Mouse (Mus musculus) adrenal gland, postnatal 14 days (tissue): Measurements from ENCODE around the gene Phlda1. TPM values are rescaled to one million over a fixed set of nuclear protein-coding genes. Genes with fewer than 3 reads are reported as not detected.

Experiments used
- DNase-seq: peaks from one replicate; pipeline ENCODE4 v3.0.0; 2021; ENCODE audit warnings: mixed read lengths
- total RNA-seq: library from RNA; stranded (reverse); gene quantifications from 2 replicates; pipeline ENCODE4 v1.2.3, GENCODE M21; 2021

Phlda1 gene
- total RNA-seq, 1 experiment from 2014 or later, result 76.7 TPM

DNA sequence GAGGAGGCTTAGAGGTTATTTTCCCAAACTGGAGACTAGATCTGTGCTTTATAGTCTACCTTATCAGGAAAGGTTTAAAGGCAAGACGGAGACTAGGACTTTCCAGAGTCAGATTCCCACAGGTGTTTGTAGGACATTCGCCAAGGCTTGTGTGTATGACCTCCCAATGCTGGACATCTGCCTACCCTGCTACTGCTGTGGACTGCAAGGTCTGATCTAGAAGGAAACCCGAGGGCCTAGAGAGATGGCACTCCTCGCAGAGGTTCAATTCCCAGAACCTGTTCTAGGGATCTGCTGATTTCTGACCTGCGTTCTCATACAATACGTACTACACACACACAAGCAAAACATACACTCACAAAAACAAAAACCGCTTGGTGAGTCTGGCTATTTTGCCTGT is 680 bp upstream of the Phlda1 start:
- peak; percentile 21 for DNase-seq

DNA sequence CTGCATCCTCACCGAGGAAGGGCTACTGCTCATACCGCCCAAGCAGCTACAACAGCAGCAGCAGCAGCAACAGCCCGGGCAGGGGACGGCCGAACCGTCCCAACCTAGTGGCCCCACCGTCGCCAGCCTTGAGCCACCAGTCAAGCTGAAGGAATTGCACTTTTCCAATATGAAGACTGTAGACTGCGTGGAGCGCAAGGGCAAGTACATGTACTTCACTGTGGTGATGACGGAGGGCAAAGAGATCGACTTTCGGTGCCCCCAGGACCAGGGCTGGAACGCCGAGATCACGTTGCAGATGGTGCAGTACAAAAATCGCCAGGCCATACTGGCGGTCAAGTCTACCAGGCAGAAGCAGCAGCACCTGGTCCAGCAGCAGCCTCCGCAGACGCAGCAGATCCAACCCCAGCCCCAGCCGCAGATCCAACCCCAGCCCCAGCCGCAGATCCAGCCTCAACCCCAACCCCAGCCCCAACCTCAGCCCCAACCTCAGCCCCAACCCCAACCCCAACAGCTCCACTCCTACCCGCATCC is 907 bp downstream of the Phlda1 start:
- peak; percentile 61 for DNase-seq

DNA sequence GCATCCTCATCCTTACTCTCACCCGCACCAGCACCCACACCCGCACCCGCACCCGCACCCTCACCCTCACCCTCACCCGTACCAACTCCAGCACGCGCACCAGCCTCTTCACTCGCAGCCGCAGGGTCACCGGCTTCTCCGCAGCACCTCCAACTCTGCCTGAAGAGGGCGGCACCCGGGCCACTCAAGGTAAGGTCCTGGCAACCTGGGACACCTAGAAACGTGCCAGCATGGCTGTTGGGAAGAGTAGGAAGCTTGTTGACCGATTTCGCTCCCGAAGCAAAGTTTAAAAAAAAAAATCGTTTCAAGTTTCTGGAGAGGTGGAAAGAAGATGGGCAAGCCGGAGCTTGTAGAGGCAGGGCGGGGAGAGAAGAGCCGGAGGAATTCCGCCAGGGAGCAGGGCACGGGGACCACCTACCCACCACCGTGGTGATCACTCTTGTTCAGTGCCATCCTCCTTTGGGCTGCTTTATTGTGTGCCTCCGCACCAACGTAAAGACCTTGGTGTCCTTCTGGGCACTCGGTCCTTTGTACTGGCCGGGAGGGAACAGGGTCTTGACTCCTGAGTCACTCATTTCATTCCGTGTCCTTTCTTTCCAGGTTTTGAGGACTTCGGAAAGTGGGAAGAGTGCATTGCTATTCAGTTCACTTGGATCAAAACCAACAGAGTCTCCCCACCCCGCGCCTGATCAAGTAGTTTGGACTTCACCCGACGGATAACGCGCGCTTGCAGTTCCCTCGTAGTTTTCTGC is 1.6 kb downstream of the Phlda1 start:
- peak; percentile 80 for DNase-seq

DNA sequence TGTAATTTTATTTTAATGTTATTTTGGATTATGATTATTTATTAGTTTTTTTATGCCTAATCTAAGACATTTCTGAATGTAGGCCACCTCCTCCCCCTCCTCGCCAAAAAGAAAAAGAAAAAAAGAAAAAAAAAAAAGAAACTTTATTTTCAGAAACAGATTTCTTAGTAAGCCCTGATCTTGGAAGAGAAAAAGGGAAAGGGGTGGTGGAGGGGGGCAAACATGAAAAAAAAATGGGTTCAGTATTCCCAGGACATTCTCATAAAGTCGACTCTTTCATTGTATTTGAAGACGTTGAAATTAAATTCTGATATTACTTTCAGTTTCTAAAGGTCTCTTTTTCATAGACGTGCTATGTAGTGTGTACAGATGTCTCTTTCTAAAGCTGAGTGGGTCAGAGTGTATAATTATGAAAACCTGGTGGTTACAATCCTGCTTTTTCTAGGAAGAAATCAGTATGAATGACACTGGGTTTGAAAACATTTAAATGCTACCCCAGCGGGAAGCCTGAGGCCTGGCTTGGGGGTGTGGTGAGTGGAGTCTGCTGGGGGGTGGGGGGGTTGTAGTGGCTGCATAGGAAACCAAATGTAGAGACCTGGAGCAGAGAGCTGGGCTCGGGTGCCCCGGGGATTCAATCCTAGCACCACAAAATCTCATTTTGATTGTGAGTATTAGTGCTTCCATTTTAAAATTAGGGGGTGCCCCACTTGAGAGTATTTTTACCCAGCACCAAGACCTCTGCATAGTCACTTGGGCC is 2.4 kb downstream of the Phlda1 start:
- peak; percentile 22 for DNase-seq

DNA sequence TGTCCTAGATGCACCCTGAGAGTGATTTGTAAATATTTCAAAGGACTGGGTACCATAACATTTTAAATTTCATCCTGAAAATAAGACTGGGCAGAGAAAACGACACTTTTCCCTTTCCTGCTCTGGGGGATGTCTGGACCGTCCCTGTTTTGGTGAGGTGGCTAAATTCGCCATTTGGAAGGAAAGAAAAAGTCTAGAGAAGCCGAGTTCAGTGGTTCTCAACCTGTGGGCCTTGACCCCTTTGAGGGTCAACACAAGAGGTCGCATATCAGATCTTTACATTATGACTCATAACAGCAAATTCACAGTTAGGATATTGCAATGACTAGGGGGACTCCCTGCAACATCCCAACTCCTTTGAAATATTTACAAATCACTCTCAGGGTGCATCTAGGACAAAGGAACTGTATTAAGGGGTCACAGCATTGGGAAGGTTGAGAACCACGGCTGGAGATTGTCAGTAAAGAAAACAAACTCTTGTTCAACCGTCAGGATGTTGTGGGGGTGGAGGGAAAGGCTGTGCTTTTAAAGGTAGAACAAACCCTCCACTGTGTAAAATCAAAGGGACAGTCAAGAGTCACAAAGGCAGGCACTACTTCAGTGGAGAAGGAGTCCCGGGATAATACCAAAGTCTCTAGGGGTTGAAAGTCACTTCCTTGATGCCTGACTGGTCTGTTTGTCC is 3.2 kb downstream of the Phlda1 start:
- DNase-seq, result no peak

- no peak for DNase-seq
Measured at GRCm38 (mm10) chr10:111509981-111510380, 3.9 kb downstream of the Phlda1 start.

DNA sequence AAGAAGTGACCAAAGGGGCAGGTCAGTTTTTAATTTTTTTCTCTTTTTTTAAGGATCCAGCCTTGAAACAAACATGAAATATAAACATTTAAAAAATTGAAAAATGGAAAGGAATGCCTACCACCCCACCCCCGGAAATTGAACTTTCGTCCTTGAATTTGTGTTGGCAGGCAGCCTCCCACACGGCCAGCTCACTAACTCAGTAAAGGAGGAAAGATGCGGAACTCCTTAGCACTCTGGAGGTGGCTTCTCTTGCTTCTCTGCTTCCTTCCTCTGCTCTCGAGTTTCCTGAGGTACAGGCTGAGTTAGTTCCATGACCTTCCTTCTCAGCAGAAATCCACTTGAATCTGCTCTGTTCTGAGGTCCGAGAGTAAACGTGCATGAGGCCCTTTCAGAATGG is 4.7 kb downstream of the Phlda1 start:
- DNase-seq, result peak; percentile 56

DNA sequence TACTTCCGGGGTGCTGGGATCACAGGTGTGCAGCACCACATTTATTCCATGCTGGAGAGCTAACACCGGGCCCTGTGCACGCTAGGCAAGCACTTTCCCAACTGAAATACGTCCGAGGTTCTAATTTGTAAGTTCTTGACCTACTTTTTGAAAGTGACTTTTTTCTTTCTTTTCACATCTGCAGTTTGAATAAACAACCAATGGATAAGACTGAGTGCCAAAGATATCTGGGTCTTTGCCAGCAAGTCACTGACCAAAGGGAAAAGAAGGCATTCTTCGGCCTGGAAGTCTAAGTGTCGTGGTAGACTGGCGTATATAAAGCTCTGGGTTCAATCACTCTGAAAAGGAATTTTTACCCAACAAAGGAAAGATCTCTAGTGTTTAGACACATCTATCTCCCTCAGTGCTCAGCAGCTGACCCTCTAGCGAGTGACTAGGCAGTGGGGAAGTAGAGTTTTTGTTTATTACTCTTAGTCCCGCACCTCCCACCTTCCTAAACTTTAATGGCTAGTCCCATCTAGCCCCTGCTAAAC is 6.0 kb downstream of the Phlda1 start:
- peak; percentile 56 for DNase-seq

- DNase-seq, result no peak
Measured at GRCm38 (mm10) chr10:111514282-111514885, 8.3 kb downstream of the Phlda1 start.

DNA sequence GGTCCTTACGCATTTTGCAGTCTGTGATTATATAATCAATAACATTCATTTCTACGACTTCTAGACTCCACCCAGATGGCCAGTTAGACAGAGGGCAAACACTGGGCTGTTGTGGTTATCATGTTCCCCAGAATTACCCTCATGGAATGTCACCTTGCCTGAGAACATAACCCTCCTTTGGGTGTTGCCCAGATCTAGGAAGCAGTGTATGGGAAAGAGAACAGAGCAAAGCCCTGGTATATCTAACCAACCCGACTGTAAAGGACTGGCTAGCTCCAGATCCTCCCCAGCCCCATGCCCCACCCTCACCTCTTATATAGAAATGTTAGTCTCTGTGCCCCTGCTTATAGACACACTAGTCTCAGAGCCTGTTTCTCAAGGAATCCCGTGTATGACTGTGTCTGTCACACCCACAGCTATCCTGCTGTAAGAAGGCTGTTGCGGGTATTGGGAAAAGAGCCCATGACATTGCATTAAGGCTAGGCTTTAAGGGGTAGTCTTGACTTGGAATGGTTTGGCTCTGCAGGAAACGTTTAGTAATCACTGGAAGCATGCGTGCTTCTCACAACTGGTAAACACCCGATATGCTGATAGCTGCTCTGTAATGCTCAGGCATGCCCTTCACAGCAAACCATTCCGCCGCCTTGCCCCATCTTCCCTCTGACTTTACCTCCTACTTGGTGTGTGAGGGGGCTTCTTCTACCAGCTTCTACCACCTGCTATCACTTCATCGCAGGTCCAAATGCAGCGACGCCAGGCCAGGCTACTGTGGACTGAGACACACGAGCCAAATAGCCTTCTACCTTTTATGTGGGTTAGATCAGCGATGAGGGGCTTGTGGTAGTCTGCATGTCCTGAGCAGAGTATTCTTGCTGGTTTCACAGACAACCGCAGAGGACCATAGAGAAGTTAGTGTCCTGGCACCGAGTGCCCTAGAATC is 9.3 kb downstream of the Phlda1 start:
- no peak for DNase-seq

- DNase-seq, result peak; percentile 80
Measured at GRCm38 (mm10) chr10:111516172-111516588, 10.1 kb downstream of the Phlda1 start.

GRCm38 (mm10) chr10:111516804-111517436 is 10.8 kb downstream of the Phlda1 start:
- no peak for DNase-seq

GRCm38 (mm10) chr10:111518350-111518749 is 12.3 kb downstream of the Phlda1 start:
- DNase-seq, result no peak

DNA sequence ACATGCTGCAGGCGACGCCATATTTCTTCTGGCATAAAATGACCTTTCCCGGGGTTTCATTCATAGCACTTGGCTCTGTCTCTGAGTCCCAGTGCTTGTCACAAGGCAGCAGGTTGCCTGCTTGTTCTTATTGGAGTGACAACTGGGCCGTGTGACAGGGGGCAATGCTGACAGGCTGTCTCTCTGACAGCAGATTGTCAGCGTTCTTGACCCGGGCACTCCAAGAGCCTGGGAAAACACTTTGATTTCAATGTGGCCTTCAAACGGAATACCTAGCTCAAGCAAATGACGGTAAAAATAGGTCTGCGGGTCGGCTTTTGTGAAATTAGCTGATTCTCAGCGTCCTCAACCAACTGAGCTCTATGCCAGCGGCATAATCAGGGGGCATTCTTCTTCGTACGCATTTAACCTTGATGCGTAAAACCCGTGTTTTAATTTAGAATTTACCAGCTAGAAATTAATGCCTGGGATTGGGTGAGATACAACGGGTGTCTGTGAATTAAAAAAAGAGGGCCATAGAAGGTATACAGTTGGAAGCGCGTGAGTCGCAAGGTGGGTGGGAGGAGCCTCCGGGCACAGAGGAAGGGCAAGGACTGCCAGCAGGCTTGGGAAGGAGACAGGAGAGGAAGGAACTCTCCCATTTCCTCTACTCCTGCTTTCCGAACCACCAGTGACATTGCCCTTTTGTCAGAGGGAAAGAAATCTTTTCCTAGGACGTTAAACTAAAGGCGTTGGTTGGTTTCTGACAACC is 13.7 kb downstream of the Phlda1 start:
- peak; percentile 54 for DNase-seq

- DNase-seq, result no peak
Measured at GRCm38 (mm10) chr10:111520621-111521020, 14.5 kb downstream of the Phlda1 start.

- DNase-seq, result no peak
Measured at GRCm38 (mm10) chr10:111521636-111522035, 15.6 kb downstream of the Phlda1 start.

DNA sequence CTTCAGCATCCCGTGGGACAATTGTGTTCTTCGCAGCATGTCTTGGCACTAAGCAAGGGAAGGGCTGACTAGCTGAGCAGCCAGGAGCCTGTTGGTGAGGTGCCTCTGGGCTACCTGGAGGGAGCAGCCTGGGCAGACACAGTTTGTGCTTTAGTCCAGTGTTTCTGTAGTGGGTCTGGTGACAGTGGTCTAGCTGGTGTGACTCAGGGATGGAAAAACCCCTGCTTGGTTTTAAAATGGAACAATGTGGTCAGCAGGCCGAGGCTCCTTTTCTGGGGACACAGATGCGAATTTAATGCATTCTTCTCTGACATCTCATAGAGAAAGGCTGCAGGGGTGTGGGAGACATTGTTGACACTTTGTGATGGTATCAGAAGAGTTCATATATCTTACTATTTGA is 16.1 kb downstream of the Phlda1 start:
- DNase-seq, result no peak

DNA sequence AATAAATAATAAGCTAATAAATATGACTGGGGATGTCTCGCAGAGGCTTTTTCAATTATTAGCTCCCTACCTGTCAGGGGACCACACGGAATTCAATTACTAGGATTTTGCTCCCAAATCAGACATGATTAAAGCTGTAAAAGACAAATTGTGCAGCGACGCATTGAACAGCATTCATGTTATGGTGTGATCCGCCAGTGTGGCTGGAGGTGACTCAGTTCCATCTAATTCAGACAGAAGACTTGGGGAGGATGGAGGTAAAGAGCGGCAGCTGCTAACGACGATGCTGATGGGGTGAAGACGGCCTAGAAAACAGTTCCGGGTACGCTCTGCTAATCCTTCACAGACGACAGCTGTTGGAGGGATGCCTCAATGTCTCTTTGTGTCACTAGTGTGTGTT is 17.8 kb downstream of the Phlda1 start:
- DNase-seq, result no peak

- no peak for DNase-seq
Measured at GRCm38 (mm10) chr10:111527057-111527456, 21.0 kb downstream of the Phlda1 start.

- no peak for DNase-seq
Measured at GRCm38 (mm10) chr10:111527613-111528012, 21.5 kb downstream of the Phlda1 start.
